Mouse (Mus musculus): ENCODE data around the gene Eif2ak4. TPM values are rescaled to one million over a fixed set of nuclear protein-coding genes. Genes with fewer than 3 reads are reported as not detected.

The Eif2ak4 gene
- polyA plus RNA-seq, 1 experiment from 2014 or later, result 9.5 TPM

GRCm38 (mm10) chr2:118448181-118448580 is 59.8 kb downstream of the Eif2ak4 start:
- no peak for DNase-seq (ENCODE audit: low spot score)
- H3K36me3 ChIP-seq (replicated peaks; ENCODE audit: control insufficient read depth, insufficient read depth), result peaks cover 11% of the 10 kb centered on the region
- no peak overlapping the region for H3K4me2 ChIP-seq (replicated peaks)

GRCm38 (mm10) chr2:118451056-118451455 is 62.6 kb downstream of the Eif2ak4 start:
- ATAC-seq (ENCODE audit: low FRiP score), result no peak
- no peak for DNase-seq (ENCODE audit: low spot score)
- Histone ChIP-seq H3K4me3 (replicated peaks; ENCODE audit: low read length) (no peak overlapping the region), H3K4me1 (replicated peaks; ENCODE audit: control insufficient read depth, insufficient read depth, low read length) (peaks cover 10% of the 10 kb centered on the region), H3K9me3 (ENCODE audit: control insufficient read depth, low read length) (no peaks in the 10 kb centered on the region), H3K27me3 (ENCODE audit: control insufficient read depth, insufficient read depth, low read length) (no peaks in the 10 kb centered on the region), H3K27ac (no peak overlapping the region), H3K4me2 (replicated peaks) (no peak overlapping the region), H3K36me3 (replicated peaks; ENCODE audit: control insufficient read depth, insufficient read depth) (peaks cover 14% of the 10 kb centered on the region; the same call in 1 of the 2 replicates), H3K9ac (no peak overlapping the region)
- WGBS, result 92% methylated on average over 6 of the region's 6 CpGs

More at GRCm38 (mm10) chr2:118448181-118448580, 59.8 kb downstream of the Eif2ak4 start:
- WGBS, result 66% methylated on average over 12 of the region's 12 CpGs
- no peaks in the 10 kb centered on the region for H3K9me3 ChIP-seq (ENCODE audit: control insufficient read depth, low read length)
- H3K4me3 ChIP-seq (replicated peaks; ENCODE audit: low read length), result no peak overlapping the region
- no peak overlapping the region for H3K27ac ChIP-seq
- no peaks in the 10 kb centered on the region for H3K27me3 ChIP-seq (ENCODE audit: control insufficient read depth, insufficient read depth, low read length)
- H3K4me1 ChIP-seq (replicated peaks; ENCODE audit: control insufficient read depth, insufficient read depth, low read length), result peaks cover 17% of the 10 kb centered on the region
- no peak for ATAC-seq (ENCODE audit: low FRiP score)
- no peak overlapping the region for H3K9ac ChIP-seq

GRCm38 (mm10) chr2:118457029-118457428 is 68.6 kb downstream of the Eif2ak4 start:
- H3K4me2 ChIP-seq (replicated peaks), result no peak overlapping the region
- peak overlapping the region; percentile 88 for H3K27ac ChIP-seq
- no peak overlapping the region for H3K4me3 ChIP-seq (replicated peaks; ENCODE audit: low read length)
- no peak for ATAC-seq (ENCODE audit: low FRiP score)
- H3K27me3 ChIP-seq (ENCODE audit: control insufficient read depth, insufficient read depth, low read length), result no peaks in the 10 kb centered on the region
- H3K9me3 ChIP-seq (ENCODE audit: control insufficient read depth, low read length), result no peaks in the 10 kb centered on the region
- no peak overlapping the region for H3K9ac ChIP-seq
- H3K4me1 ChIP-seq (replicated peaks; ENCODE audit: control insufficient read depth, insufficient read depth, low read length), result peaks cover 12% of the 10 kb centered on the region; the same call in 1 of the 2 replicates
- DNase-seq (ENCODE audit: low spot score), result no peak
- peaks cover 25% of the 10 kb centered on the region for H3K36me3 ChIP-seq (replicated peaks; ENCODE audit: control insufficient read depth, insufficient read depth)
- WGBS, result 53% methylated on average over 3 of the region's 3 CpGs

- Histone ChIP-seq H3K27ac (peak overlapping the region; percentile 88), H3K27me3 (ENCODE audit: control insufficient read depth, insufficient read depth, low read length) (no peaks in the 10 kb centered on the region), H3K36me3 (replicated peaks; ENCODE audit: control insufficient read depth, insufficient read depth) (peaks cover 31% of the 10 kb centered on the region), H3K4me2 (replicated peaks) (no peak overlapping the region), H3K4me1 (replicated peaks; ENCODE audit: control insufficient read depth, insufficient read depth, low read length) (peaks cover 12% of the 10 kb centered on the region; the same call in 1 of the 2 replicates), H3K9me3 (ENCODE audit: control insufficient read depth, low read length) (no peaks in the 10 kb centered on the region), H3K9ac (no peak overlapping the region), H3K4me3 (replicated peaks; ENCODE audit: low read length) (no peak overlapping the region)
- ATAC-seq (ENCODE audit: low FRiP score) (peak; percentile 86), DNase-seq (ENCODE audit: low spot score) (peak; percentile 71)
- WGBS, result 47% methylated on average over 13 of the region's 13 CpGs
Observed at GRCm38 (mm10) chr2:118457463-118458261, 69.2 kb downstream of the Eif2ak4 start.

- peaks cover 12% of the 10 kb centered on the region; the same call in 1 of the 2 replicates for H3K4me1 ChIP-seq (replicated peaks; ENCODE audit: control insufficient read depth, insufficient read depth, low read length)
- no peak overlapping the region for H3K4me3 ChIP-seq (replicated peaks; ENCODE audit: low read length)
- no peak overlapping the region for H3K4me2 ChIP-seq (replicated peaks)
- H3K9me3 ChIP-seq (ENCODE audit: control insufficient read depth, low read length), result no peaks in the 10 kb centered on the region
- no peak for DNase-seq (ENCODE audit: low spot score)
- no peak for ATAC-seq (ENCODE audit: low FRiP score)
- no peak overlapping the region for H3K27ac ChIP-seq
- peaks cover 47% of the 10 kb centered on the region for H3K36me3 ChIP-seq (replicated peaks; ENCODE audit: control insufficient read depth, insufficient read depth)
- WGBS, result 82% methylated on average over 16 of the region's 16 CpGs
- H3K27me3 ChIP-seq (ENCODE audit: control insufficient read depth, insufficient read depth, low read length), result no peaks in the 10 kb centered on the region
- H3K9ac ChIP-seq, result no peak overlapping the region
Observed at GRCm38 (mm10) chr2:118461480-118462165, 73.2 kb downstream of the Eif2ak4 start.

GRCm38 (mm10) chr2:118463480-118463879 is 75.1 kb downstream of the Eif2ak4 start:
- ATAC-seq (ENCODE audit: low FRiP score) (no peak), DNase-seq (ENCODE audit: low spot score) (no peak)
- 87% methylated on average over 5 of the region's 5 CpGs for WGBS
- H3K4me1 ChIP-seq (replicated peaks; ENCODE audit: control insufficient read depth, insufficient read depth, low read length), result no peaks in the 10 kb centered on the region
- H3K27me3 ChIP-seq (ENCODE audit: control insufficient read depth, insufficient read depth, low read length), result no peaks in the 10 kb centered on the region
- no peak overlapping the region for H3K4me2 ChIP-seq (replicated peaks)
- H3K9me3 ChIP-seq (ENCODE audit: control insufficient read depth, low read length), result no peaks in the 10 kb centered on the region
- H3K9ac ChIP-seq, result no peak overlapping the region
- H3K4me3 ChIP-seq (replicated peaks; ENCODE audit: low read length), result no peak overlapping the region
- H3K36me3 ChIP-seq (replicated peaks; ENCODE audit: control insufficient read depth, insufficient read depth), result peaks cover 62% of the 10 kb centered on the region
- no peak overlapping the region for H3K27ac ChIP-seq

- ATAC-seq (ENCODE audit: low FRiP score) (no peak), DNase-seq (ENCODE audit: low spot score) (no peak)
- WGBS, result 74% methylated on average over 3 of the region's 3 CpGs
- Histone ChIP-seq H3K27ac (no peak overlapping the region), H3K27me3 (ENCODE audit: control insufficient read depth, insufficient read depth, low read length) (no peaks in the 10 kb centered on the region), H3K9me3 (ENCODE audit: control insufficient read depth, low read length) (no peaks in the 10 kb centered on the region), H3K4me1 (replicated peaks; ENCODE audit: control insufficient read depth, insufficient read depth, low read length) (no peaks in the 10 kb centered on the region), H3K9ac (no peak overlapping the region), H3K4me3 (replicated peaks; ENCODE audit: low read length) (no peak overlapping the region), H3K4me2 (replicated peaks) (no peak overlapping the region), H3K36me3 (replicated peaks; ENCODE audit: control insufficient read depth, insufficient read depth) (peaks cover 69% of the 10 kb centered on the region)
Observed at GRCm38 (mm10) chr2:118464450-118464849, 76.0 kb downstream of the Eif2ak4 start.

GRCm38 (mm10) chr2:118465894-118466293 is 77.5 kb downstream of the Eif2ak4 start:
- Histone ChIP-seq H3K9me3 (ENCODE audit: control insufficient read depth, low read length) (no peaks in the 10 kb centered on the region), H3K36me3 (replicated peaks; ENCODE audit: control insufficient read depth, insufficient read depth) (peaks cover 77% of the 10 kb centered on the region), H3K27ac (no peak overlapping the region), H3K4me3 (replicated peaks; ENCODE audit: low read length) (no peak overlapping the region), H3K4me2 (replicated peaks) (no peak overlapping the region), H3K9ac (no peak overlapping the region), H3K4me1 (replicated peaks; ENCODE audit: control insufficient read depth, insufficient read depth, low read length) (no peaks in the 10 kb centered on the region), H3K27me3 (ENCODE audit: control insufficient read depth, insufficient read depth, low read length) (no peaks in the 10 kb centered on the region)
- ATAC-seq (ENCODE audit: low FRiP score) (no peak), DNase-seq (ENCODE audit: low spot score) (no peak)
- WGBS, result 73% methylated on average over 2 of the region's 2 CpGs

GRCm38 (mm10) chr2:118466601-118467000 is 78.2 kb downstream of the Eif2ak4 start:
- Histone ChIP-seq H3K36me3 (replicated peaks; ENCODE audit: control insufficient read depth, insufficient read depth) (peaks cover 84% of the 10 kb centered on the region), H3K4me3 (replicated peaks; ENCODE audit: low read length) (no peak overlapping the region), H3K27ac (no peak overlapping the region), H3K4me2 (replicated peaks) (no peak overlapping the region), H3K9ac (no peak overlapping the region), H3K27me3 (ENCODE audit: control insufficient read depth, insufficient read depth, low read length) (no peaks in the 10 kb centered on the region), H3K4me1 (replicated peaks; ENCODE audit: control insufficient read depth, insufficient read depth, low read length) (no peaks in the 10 kb centered on the region), H3K9me3 (ENCODE audit: control insufficient read depth, low read length) (no peaks in the 10 kb centered on the region)
- no peak for ATAC-seq (ENCODE audit: low FRiP score)
- DNase-seq (ENCODE audit: low spot score), result no peak
- WGBS, result 63% methylated on average over 1 of the region's 1 CpGs
